Mouse (Mus musculus) CH12F3 (cell line): ENCODE measurements around the gene Cd5l.
"Not testable (repeated sequence)": the region's sequence is repeated elsewhere in the genome, so short reads cannot be mapped to it uniquely, and the experiment has no call there.

Source experiments
- in situ Hi-C: fragments of 300-500 bp; cut with MboI; formaldehyde crosslinking; loops from 2 replicates; pipeline ENCODE4 v1.14.3; 2020; ENCODE audit warnings: low sequenced_read_pairs

Cd5l gene

DNA sequence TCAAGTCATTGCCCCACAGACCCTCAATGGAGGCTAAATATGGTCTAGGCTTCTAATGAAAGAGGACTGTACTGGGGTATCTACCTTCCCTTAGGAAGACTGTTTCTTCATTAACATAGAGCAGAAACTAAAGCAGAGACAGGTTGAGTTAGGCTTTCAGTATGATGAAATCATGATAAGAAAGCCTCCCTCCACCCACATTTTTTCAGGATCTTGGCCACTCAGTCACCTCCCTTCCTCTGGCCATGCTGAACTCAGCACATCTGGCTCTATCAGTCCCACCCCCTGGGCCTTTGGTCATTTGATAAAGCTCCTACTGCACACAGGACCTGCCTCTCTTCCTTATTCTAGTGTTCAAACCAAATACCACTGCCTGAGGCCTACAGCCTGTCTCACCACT, at the start of gene Cd5l:
TSS of gene Cd5l (plus strand) at position 301 of the 400 bp plus-strand sequence.
- in situ Hi-C loops = no loop called here

DNA sequence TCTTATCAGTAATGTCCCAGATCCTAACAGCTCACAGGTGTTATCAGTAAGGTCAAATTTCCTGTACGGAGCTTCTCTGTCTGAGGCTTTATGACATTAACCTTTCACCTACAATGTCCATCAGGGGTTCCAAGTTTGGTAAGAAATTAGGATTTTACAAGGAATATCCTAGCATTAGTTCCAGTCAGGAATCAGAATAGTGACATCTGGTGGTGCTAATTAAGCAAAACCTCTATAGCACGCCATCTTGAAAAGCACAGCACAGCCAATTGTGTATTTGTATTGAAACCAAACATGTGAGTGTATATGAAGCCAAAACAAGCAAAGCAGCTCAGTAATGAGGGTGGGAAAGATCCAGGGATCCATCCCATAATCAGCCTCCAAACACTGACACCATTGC, 47.8 kb upstream of the Cd5l start:
- in situ Hi-C loops = no loop called here

DNA sequence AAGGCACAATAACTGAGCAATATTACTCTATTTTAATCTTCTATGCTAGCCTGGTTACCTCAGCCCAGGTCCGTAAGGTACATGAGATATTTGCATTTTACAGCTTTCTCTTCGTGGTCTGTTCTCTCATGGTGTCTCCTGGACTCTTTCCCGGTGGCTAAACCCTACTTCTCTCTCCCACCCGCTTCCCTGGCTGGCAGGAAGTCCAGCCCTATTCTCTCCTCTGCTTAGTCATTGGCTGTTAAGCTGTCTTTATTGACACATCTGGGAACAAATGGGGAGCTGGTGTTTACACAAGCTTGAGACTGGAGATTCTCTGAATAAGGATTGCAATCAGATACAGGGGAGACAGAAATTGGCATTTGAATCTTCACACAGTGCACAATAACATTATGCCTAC, 35.1 kb upstream of the Cd5l start:
- in situ Hi-C loops = loop anchor here (10.0 kb wide), 2 partner anchors 92 to 232 kb away; no protein-coding TSS in a partner anchor

DNA sequence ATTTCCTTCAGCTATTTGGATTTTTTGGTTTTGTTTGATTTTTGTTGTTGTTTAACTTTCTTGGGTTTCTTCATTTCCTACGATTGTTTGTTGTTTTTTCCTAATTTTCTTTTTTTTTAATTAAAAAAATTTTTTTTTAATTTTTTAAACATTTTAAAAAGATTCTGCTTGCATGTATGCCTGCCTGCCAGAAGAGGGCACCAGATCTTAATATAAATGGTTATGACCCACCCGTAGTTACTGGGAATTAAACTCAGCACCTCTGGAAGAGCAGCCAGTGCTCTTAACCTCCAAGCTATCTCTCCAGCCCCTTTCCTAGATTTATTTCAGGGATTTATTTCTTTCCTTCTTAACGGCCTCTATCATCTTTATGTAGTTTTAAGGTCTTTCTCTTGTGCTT, 33.9 kb upstream of the Cd5l start:
- in situ Hi-C loops = loop anchor here (10.0 kb wide), 2 partner anchors 91 to 231 kb away; no protein-coding TSS in a partner anchor

DNA sequence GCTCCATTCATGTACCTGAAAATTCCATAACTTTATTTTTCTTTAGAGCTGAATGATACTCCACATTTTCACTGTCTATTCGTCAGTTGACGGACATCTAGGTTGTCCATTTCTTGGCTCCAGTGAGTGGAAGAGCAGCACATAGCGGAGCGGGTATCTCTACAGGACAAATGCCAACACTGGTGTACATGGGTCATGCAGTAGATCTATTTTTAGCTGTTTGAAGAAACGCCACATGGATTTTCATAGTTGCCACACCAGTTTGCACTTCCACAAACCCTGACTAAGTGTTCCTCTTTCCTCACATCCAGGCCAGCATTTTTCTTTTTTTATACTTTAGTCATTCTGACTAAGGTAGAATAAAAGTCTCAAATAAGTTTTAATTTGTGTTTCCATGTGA, 19.8 kb upstream of the Cd5l start:
- in situ Hi-C loops = no loop called here

DNA sequence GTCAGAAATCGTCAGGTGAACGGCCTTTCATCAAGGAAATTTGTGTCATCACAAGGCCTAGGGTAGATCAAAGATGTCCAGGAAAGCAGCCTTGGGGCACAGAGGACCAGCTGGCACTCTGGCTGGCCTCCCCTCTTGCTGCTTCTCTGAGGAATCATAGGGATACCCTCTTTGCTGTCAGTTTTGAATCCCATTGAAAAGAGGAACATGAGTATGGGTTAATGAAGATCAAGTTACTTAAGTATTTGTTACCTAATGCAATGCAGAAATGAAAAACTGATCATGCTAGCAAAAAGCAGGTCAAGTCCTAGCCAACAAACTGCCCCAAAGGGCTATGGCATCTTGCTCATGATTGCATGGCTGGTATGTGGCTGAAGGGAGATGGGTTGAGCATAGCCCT, 6.7 kb upstream of the Cd5l start:
- in situ Hi-C loops = not testable (repeated sequence)

DNA sequence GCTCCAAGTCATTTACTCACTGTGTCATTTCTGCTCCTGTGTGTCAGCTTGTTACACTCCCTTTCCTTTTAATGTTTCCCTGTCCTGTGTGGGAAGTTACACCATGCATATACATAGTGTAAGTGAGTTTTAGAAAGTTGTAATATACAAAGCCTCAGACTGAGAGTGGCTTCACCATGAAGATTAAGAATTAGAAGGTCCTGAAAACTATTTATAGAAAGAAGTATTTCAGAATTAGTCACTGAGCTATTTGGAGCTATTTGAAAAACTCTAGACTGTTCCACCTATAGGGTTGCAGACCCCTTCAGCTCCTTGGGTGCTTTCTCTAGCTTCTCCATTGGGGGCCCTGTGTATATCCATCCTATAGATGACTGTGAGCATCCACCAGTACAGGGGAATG, 1.5 kb downstream of the Cd5l start:
- in situ Hi-C loops = no loop called here

DNA sequence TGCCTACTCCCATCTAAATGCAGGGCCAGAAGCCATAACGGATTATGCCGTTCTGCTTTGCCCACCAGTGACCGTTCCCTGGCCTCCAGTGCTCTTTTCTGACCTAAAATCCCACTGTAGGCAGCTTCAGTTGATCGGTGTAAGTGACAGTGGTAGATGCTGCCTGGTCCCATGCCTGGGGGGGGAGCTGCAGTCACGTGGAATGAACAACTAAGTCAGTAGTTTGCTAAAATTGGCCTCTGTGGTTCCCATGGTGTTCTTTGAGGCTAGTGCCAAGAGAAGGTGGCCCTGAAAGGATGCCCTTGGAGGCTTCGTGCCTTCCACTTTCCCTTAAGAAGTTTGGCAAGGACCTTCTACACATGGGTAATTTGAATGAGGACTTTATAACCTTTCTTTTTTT, 2.8 kb downstream of the Cd5l start:
- in situ Hi-C loops = no loop called here

DNA sequence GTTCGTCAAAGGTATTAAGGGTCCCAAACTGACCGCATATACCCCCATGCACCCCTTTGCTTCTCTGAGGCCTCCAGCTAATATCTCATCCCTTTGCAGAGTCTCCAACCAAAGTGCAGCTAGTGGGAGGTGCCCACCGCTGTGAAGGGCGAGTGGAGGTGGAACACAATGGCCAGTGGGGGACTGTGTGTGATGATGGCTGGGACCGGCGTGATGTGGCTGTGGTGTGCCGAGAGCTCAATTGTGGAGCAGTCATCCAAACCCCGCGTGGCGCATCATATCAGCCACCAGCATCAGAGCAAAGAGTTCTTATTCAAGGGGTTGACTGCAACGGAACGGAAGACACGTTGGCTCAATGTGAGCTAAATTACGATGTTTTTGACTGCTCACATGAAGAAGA, 8.0 kb downstream of the Cd5l start:
- in situ Hi-C loops = no loop called here

DNA sequence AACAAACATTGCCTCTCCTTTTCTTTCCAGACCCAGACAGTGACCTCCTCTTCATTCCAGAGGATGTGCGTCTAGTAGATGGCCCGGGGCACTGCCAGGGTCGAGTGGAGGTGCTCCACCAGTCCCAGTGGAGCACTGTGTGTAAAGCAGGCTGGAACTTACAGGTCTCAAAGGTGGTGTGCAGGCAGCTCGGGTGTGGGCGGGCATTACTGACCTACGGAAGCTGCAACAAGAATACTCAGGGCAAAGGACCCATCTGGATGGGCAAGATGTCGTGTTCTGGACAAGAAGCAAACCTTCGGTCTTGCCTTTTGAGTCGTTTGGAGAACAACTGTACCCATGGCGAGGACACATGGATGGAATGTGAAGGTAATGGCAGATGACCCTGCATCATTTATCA, 9.8 kb downstream of the Cd5l start:
- in situ Hi-C loops = no loop called here

DNA sequence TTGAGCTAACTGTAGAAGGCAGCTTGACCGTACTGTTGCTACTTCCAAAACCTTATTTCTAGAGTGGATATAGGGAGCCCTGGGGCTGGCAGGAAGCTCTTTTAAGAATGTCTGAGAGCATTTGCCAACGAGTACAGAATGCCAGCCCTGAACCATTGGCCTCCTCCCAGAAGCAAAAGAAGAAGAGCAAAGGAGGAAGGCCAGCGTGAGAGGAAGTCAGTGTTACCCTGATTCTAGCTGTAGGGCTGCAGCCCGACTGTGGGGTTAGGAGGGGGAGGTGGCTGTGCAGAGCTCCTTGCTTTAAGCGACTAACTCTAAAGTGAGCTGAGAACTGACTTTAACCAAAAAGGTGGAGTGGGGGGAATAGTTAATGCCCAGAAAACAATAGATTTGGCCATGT, 11.5 kb downstream of the Cd5l start:
- in situ Hi-C loops = no loop called here

DNA sequence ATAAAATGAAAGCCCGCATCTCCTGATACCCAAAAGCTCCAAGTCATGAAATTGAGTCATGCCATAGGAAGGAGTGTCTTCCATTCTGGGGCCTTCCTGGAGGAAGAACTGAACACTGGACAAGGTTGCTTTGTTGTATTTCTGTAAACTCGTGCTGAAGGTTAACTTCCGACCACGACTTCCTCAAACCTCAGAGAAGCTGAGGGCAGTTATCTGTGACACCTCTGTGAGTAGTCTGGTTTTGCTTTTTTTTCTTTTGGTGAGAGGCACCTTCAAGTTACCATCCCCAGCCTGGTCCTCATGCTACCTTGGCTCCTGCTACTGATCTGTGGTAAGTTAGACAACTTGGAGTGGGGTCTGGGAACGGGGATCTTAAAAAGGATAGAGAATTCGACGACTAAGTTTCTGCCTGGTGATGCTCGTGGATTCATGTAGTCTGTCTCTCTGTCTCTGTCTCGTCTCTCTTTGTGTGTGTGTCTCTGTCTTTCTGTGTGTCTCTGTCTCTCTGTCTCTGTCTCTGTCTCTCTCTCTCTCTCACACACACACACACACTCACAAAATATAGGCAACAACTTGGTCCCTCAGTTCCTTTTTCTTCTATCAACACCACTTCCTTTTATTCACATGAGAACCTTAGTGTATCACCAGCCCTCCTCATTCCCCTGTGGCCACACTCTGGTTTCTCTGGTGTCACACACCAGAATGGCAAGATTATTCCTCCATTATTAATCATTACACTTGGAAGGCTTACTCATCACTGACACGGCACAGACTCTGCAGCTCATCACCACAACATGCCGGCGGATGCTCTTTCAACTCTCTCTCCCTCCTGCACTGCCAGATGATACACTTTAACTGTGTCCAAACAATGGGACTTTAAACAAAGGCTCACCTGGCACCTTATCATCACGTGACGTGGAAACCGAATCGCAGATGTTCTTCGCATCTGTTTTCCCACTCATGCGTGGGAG, 18.8 kb downstream of the Cd5l start, which contains the start of gene Fcrl1:
TSS of gene Fcrl1 (plus strand) at position 193 of the 971 bp plus-strand sequence.
- in situ Hi-C loops = no loop called here

DNA sequence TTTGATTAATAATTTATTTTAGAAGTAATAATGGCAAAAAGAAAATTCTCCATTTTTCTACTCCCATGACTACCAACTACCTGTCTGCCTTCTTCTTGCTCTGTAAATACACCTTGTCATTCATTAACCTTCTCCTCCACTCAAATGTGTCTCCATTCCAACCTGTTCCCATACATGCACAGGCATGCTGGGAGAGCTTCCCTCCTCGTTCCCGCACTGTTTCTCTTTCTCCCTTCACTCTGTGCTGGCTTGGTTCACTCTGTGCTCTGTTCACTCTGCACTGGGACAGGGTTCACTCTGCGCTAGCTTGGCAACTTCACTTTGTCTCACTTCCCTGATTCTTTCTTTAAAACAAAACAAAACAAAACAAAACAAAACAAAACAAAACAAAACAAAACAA, 19.5 kb downstream of the Cd5l start:
- in situ Hi-C loops = no loop called here

DNA sequence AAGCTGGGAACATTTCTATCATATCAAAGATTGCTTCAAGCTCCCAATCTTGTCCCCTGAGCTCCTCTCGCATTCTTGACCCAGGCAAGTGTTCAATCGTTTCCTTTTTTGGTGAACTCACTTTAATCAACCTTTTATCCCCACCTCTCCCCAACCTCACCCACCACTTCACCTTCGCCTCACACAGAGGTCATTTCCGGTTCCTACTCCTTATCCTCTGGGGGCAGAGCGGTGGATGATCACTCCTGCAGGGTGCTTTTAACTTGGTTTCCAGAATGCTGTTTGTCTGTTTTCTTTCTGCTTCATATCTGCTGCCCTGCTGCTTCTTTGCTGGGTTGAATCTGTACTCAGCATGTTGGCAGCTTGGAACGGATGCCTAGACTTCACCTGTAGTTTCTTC, 20.0 kb downstream of the Cd5l start:
- in situ Hi-C loops = no loop called here

DNA sequence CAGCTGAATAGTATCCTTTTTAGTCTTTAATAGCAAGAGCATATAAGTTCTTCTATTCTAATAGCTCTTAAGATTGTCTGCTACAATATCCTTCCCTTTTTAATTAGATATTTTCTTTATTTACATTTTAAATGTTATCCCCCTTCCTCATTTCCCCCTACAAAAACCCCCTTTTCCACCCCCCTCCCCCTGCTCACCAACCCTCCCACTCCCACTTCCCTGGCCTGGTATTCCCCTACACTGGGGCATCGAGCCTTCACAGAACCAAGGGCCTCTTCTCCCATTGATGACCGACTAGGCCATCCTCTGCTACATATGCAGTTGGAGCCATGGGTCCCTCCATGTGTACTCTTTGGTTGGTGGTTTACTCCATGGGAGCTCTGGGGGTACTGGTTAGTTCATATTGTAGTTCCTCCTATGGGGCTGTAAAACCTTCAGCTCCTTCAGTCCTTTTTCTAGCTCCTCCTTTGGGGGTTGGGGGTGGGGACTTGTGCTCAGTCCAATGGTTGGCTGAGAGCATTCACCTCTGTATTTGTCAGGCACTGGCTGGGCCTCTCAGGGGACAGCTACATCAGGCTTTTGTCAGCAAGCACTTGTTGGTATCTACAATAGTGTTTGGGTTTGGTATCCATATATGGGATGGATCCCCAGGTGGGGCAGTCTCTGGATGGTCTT, 22.1 kb downstream of the Cd5l start:
- in situ Hi-C loops = not testable (repeated sequence)

DNA sequence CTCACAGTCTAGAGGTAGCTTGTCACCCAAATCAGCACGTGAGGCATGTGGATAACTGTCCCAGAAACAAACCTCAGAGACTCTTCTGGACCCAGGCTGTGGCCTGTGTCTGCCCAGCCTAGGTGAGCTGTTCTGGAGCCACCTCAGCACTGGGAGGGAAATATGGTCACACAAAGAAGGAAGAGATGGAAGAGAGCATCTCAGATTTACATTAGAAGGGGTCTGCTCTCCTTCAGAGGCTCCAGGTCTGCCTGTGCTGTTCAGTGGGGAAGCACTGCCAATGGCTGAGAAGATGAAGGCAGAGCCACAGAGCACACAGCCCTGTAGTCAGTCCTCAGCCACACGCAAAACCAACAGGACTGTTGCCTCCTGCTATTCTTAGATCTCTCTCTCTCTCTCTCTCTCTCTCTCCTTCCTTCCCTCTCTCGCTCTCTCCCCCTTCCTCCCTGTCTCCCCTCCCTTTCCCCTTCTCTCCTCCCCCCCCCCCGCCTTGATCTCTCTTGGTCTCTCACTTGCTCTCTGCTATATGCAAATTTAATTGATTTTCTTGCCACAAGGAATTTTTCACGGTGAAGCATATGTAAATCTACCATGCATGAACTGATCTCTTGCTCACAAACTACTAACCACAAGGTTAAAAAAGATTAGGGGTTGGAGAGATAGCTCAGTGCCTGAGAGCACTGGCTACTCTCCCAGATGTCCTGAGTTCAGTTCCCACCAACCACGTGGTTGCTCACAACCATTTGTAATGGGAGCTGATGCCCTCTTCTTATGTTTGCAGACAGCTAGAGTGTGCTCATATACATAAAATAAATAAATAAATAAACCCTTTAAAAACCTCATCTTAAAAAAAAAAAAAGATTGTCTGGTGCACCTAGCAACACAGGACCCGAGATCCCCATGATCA, 24.4 kb downstream of the Cd5l start:
- in situ Hi-C loops = no loop called here

DNA sequence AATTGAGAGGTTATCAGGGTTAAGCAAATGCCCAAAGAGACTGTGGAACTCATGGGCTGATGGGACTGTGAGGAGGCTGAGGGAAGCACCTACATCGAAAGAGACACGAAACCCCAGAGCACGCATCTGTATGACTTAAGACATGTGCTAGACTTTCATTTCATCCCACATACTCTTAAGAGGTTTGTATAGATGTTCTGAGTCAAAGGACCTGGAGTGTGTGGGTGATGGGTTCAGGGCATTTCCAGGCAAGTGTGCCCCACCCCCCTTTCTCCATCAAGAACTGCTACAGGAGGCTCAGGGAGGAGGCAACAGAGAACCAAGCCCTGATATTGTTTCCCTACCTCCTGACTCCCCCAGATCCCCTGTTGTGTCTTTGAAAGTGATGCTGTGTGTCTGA, 25.6 kb downstream of the Cd5l start:
- in situ Hi-C loops = no loop called here

DNA sequence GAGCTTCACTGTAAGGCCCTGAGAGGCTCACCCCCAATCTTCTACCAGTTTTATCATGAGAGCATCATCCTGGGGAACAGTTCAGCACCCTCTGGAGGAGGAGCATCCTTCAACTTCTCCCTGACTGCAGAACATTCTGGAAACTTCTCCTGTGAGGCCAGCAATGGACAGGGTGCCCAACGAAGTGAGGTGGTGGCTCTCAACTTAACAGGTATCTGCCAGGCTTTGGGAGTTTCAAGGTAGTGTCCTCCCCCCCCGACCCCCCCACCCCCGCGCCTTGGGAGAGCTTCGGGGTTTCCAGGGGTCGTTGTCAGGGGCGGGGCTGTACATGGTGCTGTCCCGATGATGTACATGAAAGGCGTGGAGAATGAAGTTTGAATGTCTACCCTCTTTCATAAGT, 27.4 kb downstream of the Cd5l start:
- in situ Hi-C loops = no loop called here

DNA sequence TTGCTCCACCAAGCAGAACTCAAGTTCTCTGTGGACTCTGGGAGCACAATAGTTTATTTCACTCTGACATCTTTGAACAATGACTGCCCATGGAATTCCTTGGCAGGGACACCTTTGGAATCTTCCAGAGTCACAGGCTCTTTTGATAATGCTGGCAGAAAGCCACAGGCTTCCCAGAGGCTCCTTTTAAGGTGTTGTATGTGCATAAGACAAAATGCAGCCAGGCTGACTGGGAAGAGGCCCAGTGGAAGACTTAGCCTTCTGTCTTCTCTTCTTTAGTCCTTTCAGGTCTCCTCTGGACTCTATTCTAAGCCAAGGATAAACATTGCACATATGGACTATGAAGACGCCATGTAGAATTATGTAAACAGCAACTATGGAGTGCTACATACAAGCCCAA, 33.3 kb downstream of the Cd5l start:
- in situ Hi-C loops = no loop called here

DNA sequence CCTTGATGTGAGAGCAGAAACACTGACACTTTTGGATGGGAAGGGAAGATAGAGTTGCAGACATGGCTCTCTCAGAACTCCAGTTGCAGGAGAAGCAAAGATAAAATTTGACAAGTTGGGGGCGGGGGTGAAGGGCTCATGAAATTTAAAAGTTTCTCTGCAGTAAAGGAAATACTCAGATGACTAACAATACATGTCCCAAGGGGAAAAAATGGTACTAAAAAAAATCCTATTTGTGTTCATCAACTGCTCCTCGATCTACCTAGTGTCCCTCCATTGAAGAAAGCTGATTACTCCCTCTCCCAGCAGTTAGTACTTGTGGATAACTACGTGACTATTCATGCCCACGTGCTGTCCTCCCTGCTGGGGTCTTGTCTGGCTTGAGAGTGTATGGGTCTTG, 41.1 kb downstream of the Cd5l start:
- in situ Hi-C loops = no loop called here

DNA sequence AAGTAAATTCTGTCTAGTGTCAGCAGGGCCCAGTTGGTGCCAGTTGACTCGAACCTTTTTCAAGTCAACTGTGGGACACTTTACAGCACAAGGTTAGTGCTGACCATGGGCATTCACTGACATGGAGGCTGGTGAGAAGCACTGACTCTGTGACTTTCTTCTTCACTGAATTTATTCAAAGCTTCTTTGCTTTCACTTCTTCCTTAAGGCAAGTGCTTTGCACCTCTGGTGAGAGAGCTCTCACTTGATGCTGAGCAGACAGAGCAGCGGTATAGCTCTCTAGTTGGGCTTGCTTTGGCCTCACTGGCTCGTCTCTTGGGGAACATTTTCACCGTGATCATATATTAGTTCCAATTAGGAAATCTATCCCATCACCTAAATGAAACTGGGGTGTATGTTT, 42.2 kb downstream of the Cd5l start:
- in situ Hi-C loops = no loop called here
